Mouse (Mus musculus): ENCODE data around the gene Mrnip.

GRCm38 (mm10) chr11:50229252-50229910, 55.1 kb downstream of the Mrnip start:
- TF ChIP-seq CTCF (IDR thresholded peaks at IDR 0.05; ENCODE audit: low read depth) (no peak), EP300 (IDR thresholded peaks at IDR 0.05; ENCODE audit: low read depth) (no peak)

Measured in liver, embryonic 14.5 days (tissue).